Mouse (Mus musculus) monocyte, adult 5-6 weeks (primary cell): ENCODE results near the gene Cnot9. TPM values are rescaled to one million over a fixed set of nuclear protein-coding genes. Genes with fewer than 3 reads are reported as not detected.

ENCODE experiments used
- total RNA-seq: library from RNA; stranded (forward); fragments of 200-1000, 200-491, 200-594 nt; gene quantifications from 3 replicates; pipeline ENCODE4 v1.2.3, GENCODE M21; 2017

The Cnot9 gene
- total RNA-seq, 1 experiment from 2014 or later: 24.2 TPM

Other genes starting within 250 kb of the Cnot9 start
- gene Gpbar1, start 227.5 kb upstream of the Cnot9 start, total RNA-seq: not detected in 3 replicates
- gene Aamp, start 221.3 kb upstream of the Cnot9 start, total RNA-seq: 105 to 159 TPM (median 131 TPM) in 3 replicates
- gene Pnkd, start 221.1 kb upstream of the Cnot9 start, total RNA-seq: 14.7 to 18.6 TPM (median 17.1 TPM) in 3 replicates
- gene Tmbim1, start 200.4 kb upstream of the Cnot9 start, total RNA-seq: 15.8 to 20.8 TPM (median 19.0 TPM) in 3 replicates
- 0.29 to 3.3 TPM (median 0.96 TPM) in 3 replicates for gene Catip, start 143.9 kb upstream of the Cnot9 start, total RNA-seq
- 180 to 306 TPM (median 249 TPM) in 3 replicates for gene Slc11a1, start 130.9 kb upstream of the Cnot9 start, total RNA-seq
- gene Ctdsp1, start 114.5 kb upstream of the Cnot9 start, total RNA-seq: 31.8 to 64.2 TPM (median 34.4 TPM) in 3 replicates
- 0.87 to 1.9 TPM in 2 of 3 replicates, not detected in the other for gene Vil1, start 96.7 kb upstream of the Cnot9 start, total RNA-seq
- gene Plcd4, start 36.8 kb downstream of the Cnot9 start, total RNA-seq: 0.19 to 0.97 TPM in 2 of 3 replicates, not detected in the other
- gene Usp37, start 38.2 kb downstream of the Cnot9 start, total RNA-seq: 19.4 to 49.5 TPM (median 24.4 TPM) in 3 replicates
- 6.4 to 18.3 TPM (median 16.4 TPM) in 3 replicates for gene Zfp142, start 82.2 kb downstream of the Cnot9 start, total RNA-seq
- 3.1 to 10.1 TPM (median 5.5 TPM) in 3 replicates for gene Bcs1l, start 82.2 kb downstream of the Cnot9 start, total RNA-seq
- 30.7 to 48.3 TPM (median 36.2 TPM) in 3 replicates for gene Rnf25, start 95.3 kb downstream of the Cnot9 start, total RNA-seq
- 1.2 TPM in 1 of 3 replicates, not detected in the others for gene Stk36, start 95.4 kb downstream of the Cnot9 start, total RNA-seq
- 13.3 to 25.8 TPM (median 21.5 TPM) in 3 replicates for gene Ttll4, start 155.7 kb downstream of the Cnot9 start, total RNA-seq
- 52.0 to 91.2 TPM (median 90.6 TPM) in 3 replicates for gene Cyp27a1, start 207.5 kb downstream of the Cnot9 start, total RNA-seq
- gene Prkag3, start 243.2 kb downstream of the Cnot9 start, total RNA-seq: not detected in 3 replicates